Mouse (Mus musculus): ENCODE data around the gene Tmem164. TPM values are rescaled to one million over a fixed set of nuclear protein-coding genes. Genes with fewer than 3 reads are reported as not detected.

Gene Tmem164
- polyA plus RNA-seq, 1 experiment: 14.2 TPM

DNA sequence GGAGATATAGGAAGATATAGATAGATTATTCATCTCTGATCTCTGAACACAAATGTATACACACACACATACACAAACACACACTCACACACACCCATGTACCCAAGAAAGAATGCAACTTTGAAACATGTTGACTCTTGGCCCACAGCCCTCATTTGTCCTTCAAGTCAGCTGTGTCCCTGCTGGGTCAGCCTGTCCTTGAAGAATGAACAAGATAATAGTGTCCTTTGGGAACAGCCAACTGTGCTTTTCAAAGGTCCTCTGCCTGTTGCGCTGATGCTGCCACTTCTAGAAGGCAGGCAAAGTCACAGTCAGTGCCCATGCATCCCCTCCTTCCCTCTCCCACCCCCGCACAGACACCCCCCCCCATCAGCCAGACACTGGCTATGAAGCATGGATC lies 157.6 kb downstream of the Tmem164 start:
- Histone ChIP-seq H3K4me3 (ENCODE audit: insufficient read depth, poor library complexity, severe bottlenecking) (no peak overlapping the region), H3K36me3 (ENCODE audit: control insufficient read depth, insufficient read depth) (no peaks in the 10 kb centered on the region), H3K79me3 (ENCODE audit: low read depth) (no peaks in the 10 kb centered on the region), H3K79me2 (ENCODE audit: control insufficient read depth, insufficient read depth) (no peaks in the 10 kb centered on the region), H3K27me3 (ENCODE audit: control insufficient read depth, insufficient read depth, insufficient read length) (no peaks in the 10 kb centered on the region), H3ac (ENCODE audit: control insufficient read depth, insufficient read length, low read depth) (no peak overlapping the region)
- no peak for TF ChIP-seq MYOD1 (IDR thresholded peaks at IDR 0.05; ENCODE audit: control insufficient read depth, insufficient read length, low read depth)
- no peak for TF ChIP-seq MYOG (IDR thresholded peaks at IDR 0.05; ENCODE audit: control insufficient read depth, extremely low read depth, insufficient read length)
- no peak for TF ChIP-seq USF1 (IDR thresholded peaks at IDR 0.05; ENCODE audit: low read depth)
- no peak for TF ChIP-seq CEBPB (IDR thresholded peaks at IDR 0.05; ENCODE audit: low read depth)
- TF ChIP-seq MAX (IDR thresholded peaks at IDR 0.05): no peak
- no peak for TF ChIP-seq FOSL1 (IDR thresholded peaks at IDR 0.05; ENCODE audit: insufficient read depth, low read length, poor library complexity, severe bottlenecking)
- no peak for TF ChIP-seq CTCF (IDR thresholded peaks at IDR 0.05; ENCODE audit: control insufficient read depth, insufficient read depth, insufficient read length)

DNA sequence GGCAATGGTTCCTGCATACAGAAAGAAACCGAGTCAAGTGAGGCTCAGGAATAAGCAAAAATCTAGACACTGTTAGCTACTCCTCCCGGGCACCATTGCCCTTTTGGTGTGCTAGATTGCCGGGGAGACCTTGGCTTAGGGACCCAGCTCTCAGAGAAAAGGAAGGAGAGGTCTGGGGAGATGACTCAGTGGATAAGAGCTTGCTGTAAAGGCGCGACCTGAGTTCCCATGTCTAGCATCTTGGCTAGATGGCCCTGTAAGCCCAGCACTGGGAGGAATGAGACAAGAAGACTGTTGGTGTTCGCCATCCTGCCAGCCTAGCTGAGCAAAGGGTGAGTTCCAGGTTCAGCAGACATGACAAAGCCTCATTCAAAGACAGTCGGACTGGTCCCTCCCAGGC lies 158.2 kb downstream of the Tmem164 start:
- Histone ChIP-seq H3ac (ENCODE audit: control insufficient read depth, insufficient read length, low read depth) (no peak overlapping the region), H3K4me3 (ENCODE audit: insufficient read depth, poor library complexity, severe bottlenecking) (no peak overlapping the region), H3K79me3 (ENCODE audit: low read depth) (no peaks in the 10 kb centered on the region), H3K27me3 (ENCODE audit: control insufficient read depth, insufficient read depth, insufficient read length) (no peaks in the 10 kb centered on the region), H3K36me3 (ENCODE audit: control insufficient read depth, insufficient read depth) (no peaks in the 10 kb centered on the region), H3K79me2 (ENCODE audit: control insufficient read depth, insufficient read depth) (no peaks in the 10 kb centered on the region)
- TF ChIP-seq USF1 (IDR thresholded peaks at IDR 0.05; ENCODE audit: low read depth) (no peak), MYOD1 (IDR thresholded peaks at IDR 0.05; ENCODE audit: control insufficient read depth, insufficient read length, low read depth) (no peak), MAX (IDR thresholded peaks at IDR 0.05) (no peak), FOSL1 (IDR thresholded peaks at IDR 0.05; ENCODE audit: insufficient read depth, low read length, poor library complexity, severe bottlenecking) (no peak), CEBPB (IDR thresholded peaks at IDR 0.05; ENCODE audit: low read depth) (no peak), CTCF (IDR thresholded peaks at IDR 0.05; ENCODE audit: control insufficient read depth, insufficient read depth, insufficient read length) (no peak), MYOG (IDR thresholded peaks at IDR 0.05; ENCODE audit: control insufficient read depth, extremely low read depth, insufficient read length) (no peak)

DNA sequence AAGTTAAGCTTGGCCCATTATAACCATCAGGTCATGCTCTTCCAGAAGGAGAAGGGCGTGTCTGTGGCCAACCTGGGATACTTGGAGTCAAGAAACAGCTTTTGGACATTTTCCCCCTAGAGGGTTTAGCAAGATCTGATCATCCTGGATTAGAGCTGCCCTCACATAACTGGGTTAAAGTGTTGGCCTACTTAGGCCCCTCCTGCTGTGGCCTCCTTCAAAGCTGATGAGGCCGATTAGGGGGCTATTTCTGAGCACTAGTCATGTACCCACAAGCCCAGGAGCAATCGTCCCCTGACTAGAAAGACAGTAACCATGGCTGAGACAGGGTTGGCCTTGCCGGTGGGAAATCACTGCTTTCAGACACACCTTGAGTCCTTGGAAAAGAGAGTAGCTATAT lies 160.7 kb downstream of the Tmem164 start:
- Histone ChIP-seq H3ac (ENCODE audit: control insufficient read depth, insufficient read length, low read depth) (no peak overlapping the region), H3K79me3 (ENCODE audit: low read depth) (no peaks in the 10 kb centered on the region), H3K79me2 (ENCODE audit: control insufficient read depth, insufficient read depth) (no peaks in the 10 kb centered on the region), H3K27me3 (ENCODE audit: control insufficient read depth, insufficient read depth, insufficient read length) (no peaks in the 10 kb centered on the region), H3K4me3 (ENCODE audit: insufficient read depth, poor library complexity, severe bottlenecking) (no peak overlapping the region), H3K36me3 (ENCODE audit: control insufficient read depth, insufficient read depth) (no peaks in the 10 kb centered on the region)
- TF ChIP-seq MYOD1 (IDR thresholded peaks at IDR 0.05; ENCODE audit: control insufficient read depth, insufficient read length, low read depth) (no peak), CEBPB (IDR thresholded peaks at IDR 0.05; ENCODE audit: low read depth) (no peak), FOSL1 (IDR thresholded peaks at IDR 0.05; ENCODE audit: insufficient read depth, low read length, poor library complexity, severe bottlenecking) (no peak), CTCF (IDR thresholded peaks at IDR 0.05; ENCODE audit: control insufficient read depth, insufficient read depth, insufficient read length) (no peak), USF1 (IDR thresholded peaks at IDR 0.05; ENCODE audit: low read depth) (no peak), MAX (IDR thresholded peaks at IDR 0.05) (no peak), MYOG (IDR thresholded peaks at IDR 0.05; ENCODE audit: control insufficient read depth, extremely low read depth, insufficient read length) (no peak)

DNA sequence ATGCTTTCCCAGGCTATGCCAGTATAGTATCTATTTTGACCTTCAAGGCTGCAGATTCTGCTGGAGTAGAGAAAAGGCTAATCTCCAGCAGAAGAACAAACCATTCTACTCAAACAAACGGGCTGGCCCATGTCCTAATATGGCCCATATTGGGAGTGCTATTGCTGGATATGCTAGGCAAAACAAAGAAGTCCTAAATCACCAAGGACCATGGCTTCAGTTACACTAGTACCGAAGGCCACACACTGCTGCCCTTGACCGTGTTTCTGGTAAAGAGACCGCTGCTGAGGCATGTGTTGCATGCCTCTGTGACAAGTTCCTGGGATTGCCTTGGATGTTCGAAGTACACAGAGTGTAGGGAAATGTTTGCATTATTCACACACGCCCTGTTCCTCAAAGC lies 165.1 kb downstream of the Tmem164 start:
- Histone ChIP-seq H3ac (ENCODE audit: control insufficient read depth, insufficient read length, low read depth) (no peak overlapping the region), H3K36me3 (ENCODE audit: control insufficient read depth, insufficient read depth) (no peaks in the 10 kb centered on the region), H3K79me3 (ENCODE audit: low read depth) (no peaks in the 10 kb centered on the region), H3K79me2 (ENCODE audit: control insufficient read depth, insufficient read depth) (no peaks in the 10 kb centered on the region), H3K4me3 (ENCODE audit: insufficient read depth, poor library complexity, severe bottlenecking) (no peak overlapping the region), H3K27me3 (ENCODE audit: control insufficient read depth, insufficient read depth, insufficient read length) (no peaks in the 10 kb centered on the region)
- TF ChIP-seq USF1 (IDR thresholded peaks at IDR 0.05; ENCODE audit: low read depth) (no peak), CTCF (IDR thresholded peaks at IDR 0.05; ENCODE audit: control insufficient read depth, insufficient read depth, insufficient read length) (no peak), MYOD1 (IDR thresholded peaks at IDR 0.05; ENCODE audit: control insufficient read depth, insufficient read length, low read depth) (no peak), FOSL1 (IDR thresholded peaks at IDR 0.05; ENCODE audit: insufficient read depth, low read length, poor library complexity, severe bottlenecking) (no peak), CEBPB (IDR thresholded peaks at IDR 0.05; ENCODE audit: low read depth) (no peak), MYOG (IDR thresholded peaks at IDR 0.05; ENCODE audit: control insufficient read depth, extremely low read depth, insufficient read length) (no peak), MAX (IDR thresholded peaks at IDR 0.05) (no peak)

- Histone ChIP-seq H3K27me3 (ENCODE audit: control insufficient read depth, insufficient read depth, insufficient read length) (no peaks in the 10 kb centered on the region), H3K36me3 (ENCODE audit: control insufficient read depth, insufficient read depth) (no peaks in the 10 kb centered on the region), H3K4me3 (ENCODE audit: insufficient read depth, poor library complexity, severe bottlenecking) (no peak overlapping the region), H3ac (ENCODE audit: control insufficient read depth, insufficient read length, low read depth) (no peak overlapping the region), H3K79me3 (ENCODE audit: low read depth) (no peaks in the 10 kb centered on the region), H3K79me2 (ENCODE audit: control insufficient read depth, insufficient read depth) (no peaks in the 10 kb centered on the region)
- TF ChIP-seq MYOD1 (IDR thresholded peaks at IDR 0.05; ENCODE audit: control insufficient read depth, insufficient read length, low read depth) (no peak), CTCF (IDR thresholded peaks at IDR 0.05; ENCODE audit: control insufficient read depth, insufficient read depth, insufficient read length) (no peak), MYOG (IDR thresholded peaks at IDR 0.05; ENCODE audit: control insufficient read depth, extremely low read depth, insufficient read length) (no peak), USF1 (IDR thresholded peaks at IDR 0.05; ENCODE audit: low read depth) (no peak), MAX (IDR thresholded peaks at IDR 0.05) (no peak), CEBPB (IDR thresholded peaks at IDR 0.05; ENCODE audit: low read depth) (no peak), FOSL1 (IDR thresholded peaks at IDR 0.05; ENCODE audit: insufficient read depth, low read length, poor library complexity, severe bottlenecking) (no peak)
These were observed 166.8 kb downstream of the Tmem164 start for GRCm38 (mm10) chrX:142848032-142848431.

DNA sequence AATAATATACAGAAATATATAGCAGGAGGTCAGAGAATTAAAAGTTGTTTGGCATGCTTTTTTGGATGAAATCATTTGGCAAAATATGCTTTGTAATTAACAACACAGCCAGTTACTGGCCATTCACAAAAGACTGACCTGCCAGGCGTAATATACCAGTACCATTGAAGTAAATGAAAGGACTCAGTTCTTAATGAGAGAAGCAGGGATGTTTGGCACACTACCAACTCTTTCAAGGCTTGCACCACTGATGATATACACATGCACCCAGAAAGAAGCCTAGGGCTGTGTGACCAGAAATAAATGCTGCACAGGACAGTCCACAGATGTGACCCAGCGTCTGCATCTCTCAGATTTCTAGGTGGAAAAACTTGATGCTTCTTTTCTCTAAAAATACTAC lies 188.6 kb downstream of the Tmem164 start:
- Histone ChIP-seq H3K4me3 (ENCODE audit: insufficient read depth, poor library complexity, severe bottlenecking) (no peak overlapping the region), H3ac (ENCODE audit: control insufficient read depth, insufficient read length, low read depth) (no peak overlapping the region), H3K36me3 (ENCODE audit: control insufficient read depth, insufficient read depth) (no peaks in the 10 kb centered on the region), H3K79me2 (ENCODE audit: control insufficient read depth, insufficient read depth) (peaks cover 5% of the 10 kb centered on the region), H3K79me3 (ENCODE audit: low read depth) (peaks cover 3% of the 10 kb centered on the region), H3K27me3 (ENCODE audit: control insufficient read depth, insufficient read depth, insufficient read length) (no peaks in the 10 kb centered on the region)
- TF ChIP-seq MYOG (IDR thresholded peaks at IDR 0.05; ENCODE audit: control insufficient read depth, extremely low read depth, insufficient read length): no peak
